Mouse (Mus musculus): Measurements from ENCODE around the gene 2900026A02Rik.

GRCm38 (mm10) chr5:113119291-113119690, 101.7 kb downstream of the 2900026A02Rik start:
- TF ChIP-seq CTCF (IDR thresholded peaks at IDR 0.05; ENCODE audit: low read depth, low read length) (no peak), POLR2A (IDR thresholded peaks at IDR 0.05; ENCODE audit: extremely low read depth, insufficient read depth, low read length) (no peak)
